Mouse (Mus musculus): Measurements from ENCODE around the gene Pla2g4d. TPM values are rescaled to one million over a fixed set of nuclear protein-coding genes. Genes with fewer than 3 reads are reported as not detected.

Gene Pla2g4d
- polyA plus RNA-seq, 1 experiment from 2014 or later = not detected

GRCm38 (mm10) chr2:120299866-120300265 is 10.9 kb upstream of the Pla2g4d start:
- Histone ChIP-seq H3K27ac (ENCODE audit: low read depth, low read length) (no peak overlapping the region), H3K4me3 (ENCODE audit: low read depth, low read length) (no peak overlapping the region), H3K36me3 (ENCODE audit: control insufficient read depth, insufficient read depth, low read length) (no peaks in the 10 kb centered on the region), H3K9ac (ENCODE audit: low read length) (no peak overlapping the region), H3K9me3 (replicated peaks; ENCODE audit: control insufficient read depth, low read length) (no peaks in the 10 kb centered on the region), H3K4me2 (ENCODE audit: low read length) (no peak overlapping the region), H3K4me1 (ENCODE audit: control insufficient read depth, insufficient read depth, low read length) (no peaks in the 10 kb centered on the region), H3K27me3 (replicated peaks; ENCODE audit: control insufficient read depth, insufficient read depth, low read length) (no peaks in the 10 kb centered on the region)
- 83% methylated on average over 4 of the region's 4 CpGs for WGBS
- ATAC-seq = no peak
- no peak for DNase-seq (ENCODE audit: low spot score)

- no peak overlapping the region for H3K4me3 ChIP-seq (ENCODE audit: low read depth, low read length)
- H3K4me2 ChIP-seq (ENCODE audit: low read length) = no peak overlapping the region
- DNase-seq (ENCODE audit: low spot score) (no peak), ATAC-seq (no peak)
- H3K4me1 ChIP-seq (ENCODE audit: control insufficient read depth, insufficient read depth, low read length) = no peaks in the 10 kb centered on the region
- no peaks in the 10 kb centered on the region for H3K9me3 ChIP-seq (replicated peaks; ENCODE audit: control insufficient read depth, low read length)
- no peaks in the 10 kb centered on the region for H3K36me3 ChIP-seq (ENCODE audit: control insufficient read depth, insufficient read depth, low read length)
- no peaks in the 10 kb centered on the region for H3K27me3 ChIP-seq (replicated peaks; ENCODE audit: control insufficient read depth, insufficient read depth, low read length)
- no peak overlapping the region for H3K9ac ChIP-seq (ENCODE audit: low read length)
- H3K27ac ChIP-seq (ENCODE audit: low read depth, low read length) = no peak overlapping the region
- WGBS = 5% methylated on average over 2 of the region's 2 CpGs
Measured at GRCm38 (mm10) chr2:120296160-120296559, 7.2 kb upstream of the Pla2g4d start.

- Histone ChIP-seq H3K9me3 (replicated peaks; ENCODE audit: control insufficient read depth, low read length) (no peaks in the 10 kb centered on the region), H3K36me3 (ENCODE audit: control insufficient read depth, insufficient read depth, low read length) (no peaks in the 10 kb centered on the region), H3K27me3 (replicated peaks; ENCODE audit: control insufficient read depth, insufficient read depth, low read length) (no peaks in the 10 kb centered on the region), H3K4me1 (ENCODE audit: control insufficient read depth, insufficient read depth, low read length) (no peaks in the 10 kb centered on the region), H3K4me3 (ENCODE audit: low read depth, low read length) (no peak overlapping the region), H3K4me2 (ENCODE audit: low read length) (no peak overlapping the region), H3K27ac (ENCODE audit: low read depth, low read length) (no peak overlapping the region), H3K9ac (ENCODE audit: low read length) (no peak overlapping the region)
- 89% methylated on average over 9 of the region's 9 CpGs for WGBS
- no peak for DNase-seq (ENCODE audit: low spot score)
- ATAC-seq = no peak
Measured at GRCm38 (mm10) chr2:120291471-120292078, 2.6 kb upstream of the Pla2g4d start.

- WGBS = 87% methylated on average over 3 of the region's 3 CpGs
Measured at GRCm38 (mm10) chr2:120288401-120288800, 596 bp downstream of the Pla2g4d start.

GRCm38 (mm10) chr2:120285639-120286038 is 3.4 kb downstream of the Pla2g4d start:
- Histone ChIP-seq H3K27me3 (replicated peaks; ENCODE audit: control insufficient read depth, insufficient read depth, low read length) (no peaks in the 10 kb centered on the region), H3K9me3 (replicated peaks; ENCODE audit: control insufficient read depth, low read length) (no peaks in the 10 kb centered on the region), H3K9ac (ENCODE audit: low read length) (no peak overlapping the region), H3K4me2 (ENCODE audit: low read length) (no peak overlapping the region), H3K4me3 (ENCODE audit: low read depth, low read length) (no peak overlapping the region), H3K36me3 (ENCODE audit: control insufficient read depth, insufficient read depth, low read length) (no peaks in the 10 kb centered on the region), H3K4me1 (ENCODE audit: control insufficient read depth, insufficient read depth, low read length) (no peaks in the 10 kb centered on the region), H3K27ac (ENCODE audit: low read depth, low read length) (no peak overlapping the region)
- WGBS = 85% methylated on average over 4 of the region's 4 CpGs
- ATAC-seq (no peak), DNase-seq (ENCODE audit: low spot score) (no peak)

More at GRCm38 (mm10) chr2:120288401-120288800, 596 bp downstream of the Pla2g4d start:
- H3K9me3 ChIP-seq (replicated peaks; ENCODE audit: control insufficient read depth, low read length) = no peaks in the 10 kb centered on the region
- no peak for ATAC-seq
- H3K4me1 ChIP-seq (ENCODE audit: control insufficient read depth, insufficient read depth, low read length) = no peaks in the 10 kb centered on the region
- no peak overlapping the region for H3K4me3 ChIP-seq (ENCODE audit: low read depth, low read length)
- H3K4me2 ChIP-seq (ENCODE audit: low read length) = no peak overlapping the region
- DNase-seq (ENCODE audit: low spot score) = no peak
- H3K27ac ChIP-seq (ENCODE audit: low read depth, low read length) = no peak overlapping the region
- H3K9ac ChIP-seq (ENCODE audit: low read length) = no peak overlapping the region
- H3K27me3 ChIP-seq (replicated peaks; ENCODE audit: control insufficient read depth, insufficient read depth, low read length) = no peaks in the 10 kb centered on the region
- H3K36me3 ChIP-seq (ENCODE audit: control insufficient read depth, insufficient read depth, low read length) = no peaks in the 10 kb centered on the region

- H3K27ac ChIP-seq (ENCODE audit: low read depth, low read length) = no peak overlapping the region
- no peak for DNase-seq (ENCODE audit: low spot score)
Measured at GRCm38 (mm10) chr2:120284705-120285104, 4.3 kb downstream of the Pla2g4d start.

GRCm38 (mm10) chr2:120284094-120284493 is 4.9 kb downstream of the Pla2g4d start:
- Histone ChIP-seq H3K36me3 (ENCODE audit: control insufficient read depth, insufficient read depth, low read length) (no peaks in the 10 kb centered on the region), H3K27ac (ENCODE audit: low read depth, low read length) (no peak overlapping the region), H3K4me2 (ENCODE audit: low read length) (no peak overlapping the region), H3K27me3 (replicated peaks; ENCODE audit: control insufficient read depth, insufficient read depth, low read length) (no peaks in the 10 kb centered on the region), H3K4me3 (ENCODE audit: low read depth, low read length) (no peak overlapping the region), H3K4me1 (ENCODE audit: control insufficient read depth, insufficient read depth, low read length) (no peaks in the 10 kb centered on the region), H3K9ac (ENCODE audit: low read length) (no peak overlapping the region), H3K9me3 (replicated peaks; ENCODE audit: control insufficient read depth, low read length) (no peaks in the 10 kb centered on the region)
- 84% methylated on average over 5 of the region's 5 CpGs for WGBS
- ATAC-seq (no peak), DNase-seq (ENCODE audit: low spot score) (no peak)

More at GRCm38 (mm10) chr2:120284705-120285104, 4.3 kb downstream of the Pla2g4d start:
- Histone ChIP-seq H3K36me3 (ENCODE audit: control insufficient read depth, insufficient read depth, low read length) (no peaks in the 10 kb centered on the region), H3K4me3 (ENCODE audit: low read depth, low read length) (no peak overlapping the region), H3K4me1 (ENCODE audit: control insufficient read depth, insufficient read depth, low read length) (no peaks in the 10 kb centered on the region), H3K9me3 (replicated peaks; ENCODE audit: control insufficient read depth, low read length) (no peaks in the 10 kb centered on the region), H3K27me3 (replicated peaks; ENCODE audit: control insufficient read depth, insufficient read depth, low read length) (no peaks in the 10 kb centered on the region), H3K4me2 (ENCODE audit: low read length) (no peak overlapping the region), H3K9ac (ENCODE audit: low read length) (no peak overlapping the region)
- no peak for ATAC-seq

GRCm38 (mm10) chr2:120283550-120283949 is 5.4 kb downstream of the Pla2g4d start:
- H3K27me3 ChIP-seq (replicated peaks; ENCODE audit: control insufficient read depth, insufficient read depth, low read length) = no peaks in the 10 kb centered on the region
- H3K36me3 ChIP-seq (ENCODE audit: control insufficient read depth, insufficient read depth, low read length) = no peaks in the 10 kb centered on the region
- H3K9ac ChIP-seq (ENCODE audit: low read length) = no peak overlapping the region
- no peak overlapping the region for H3K27ac ChIP-seq (ENCODE audit: low read depth, low read length)
- no peak overlapping the region for H3K4me2 ChIP-seq (ENCODE audit: low read length)
- no peaks in the 10 kb centered on the region for H3K4me1 ChIP-seq (ENCODE audit: control insufficient read depth, insufficient read depth, low read length)
- DNase-seq (ENCODE audit: low spot score) (no peak), ATAC-seq (no peak)
- H3K9me3 ChIP-seq (replicated peaks; ENCODE audit: control insufficient read depth, low read length) = no peaks in the 10 kb centered on the region
- H3K4me3 ChIP-seq (ENCODE audit: low read depth, low read length) = no peak overlapping the region
- 65% methylated on average over 6 of the region's 6 CpGs for WGBS

- Histone ChIP-seq H3K27ac (ENCODE audit: low read depth, low read length) (no peak overlapping the region), H3K4me1 (ENCODE audit: control insufficient read depth, insufficient read depth, low read length) (no peaks in the 10 kb centered on the region), H3K36me3 (ENCODE audit: control insufficient read depth, insufficient read depth, low read length) (no peaks in the 10 kb centered on the region), H3K27me3 (replicated peaks; ENCODE audit: control insufficient read depth, insufficient read depth, low read length) (no peaks in the 10 kb centered on the region), H3K9ac (ENCODE audit: low read length) (no peak overlapping the region), H3K4me2 (ENCODE audit: low read length) (no peak overlapping the region), H3K9me3 (replicated peaks; ENCODE audit: control insufficient read depth, low read length) (no peaks in the 10 kb centered on the region), H3K4me3 (ENCODE audit: low read depth, low read length) (no peak overlapping the region)
- no peak for DNase-seq (ENCODE audit: low spot score)
- WGBS = 56% methylated on average over 3 of the region's 3 CpGs
- no peak for ATAC-seq
Measured at GRCm38 (mm10) chr2:120281221-120281620, 7.8 kb downstream of the Pla2g4d start.

Data from forebrain, embryonic 14.5 days (tissue).